Comparison of ENCODE assay signal across 16 mouse cellular contexts in genomic region chr12:86776341-86776860, GRCm38 (mm10). TPM values are rescaled to one million over a fixed set of nuclear protein-coding genes. Genes with fewer than 3 reads are reported as not detected.
DNase-seq lines count a peak whose midpoint lies in the region; ATAC-seq lines count a peak whose summit lies in the region.
"Had no signal": no experiment of that assay in that cellular context is flagged by ENCODE, and none has a peak within 500 bp of the region (broad histone marks: within the 10 kb centered on the region; RNA-seq: fewer than 3 reads in every experiment).

No protein-coding gene starts in this region.

- H3K4me3 ChIP-seq in heart, embryonic 13.5 days = no peak overlapping the region
- no peak overlapping the region for H3K4me3 ChIP-seq in limb, embryonic 13.5 days
- H3K4me3 ChIP-seq in limb, embryonic 10.5 days = no peak overlapping the region
- no peak overlapping the region for H3K4me3 ChIP-seq in embryonic facial prominence, embryonic 13.5 days
- H3K4me3 ChIP-seq in stomach, embryonic 14.5 days (ENCODE audit: low read depth, low read length) = no peak overlapping the region
- H3K4me3 ChIP-seq: lung, embryonic 15.5 days had no signal

- H3K27ac ChIP-seq in heart, embryonic 13.5 days (replicated peaks) = peak overlapping the region; percentile 60
- H3K27ac ChIP-seq in limb, embryonic 13.5 days = peak overlapping the region; percentile 64; the same call in 1 of the 2 replicates
- no peak overlapping the region for H3K27ac ChIP-seq in limb, embryonic 10.5 days
- peak overlapping the region; percentile 80; the same call in 1 of the 2 replicates for H3K27ac ChIP-seq in embryonic facial prominence, embryonic 13.5 days
- peak overlapping the region; percentile 1; the same call in 1 of the 2 replicates for H3K27ac ChIP-seq in stomach, embryonic 14.5 days (ENCODE audit: low read length)

- no peaks in the 10 kb centered on the region for H3K27me3 ChIP-seq in heart, embryonic 13.5 days (replicated peaks)
- H3K27me3 ChIP-seq in limb, embryonic 13.5 days = no peaks in the 10 kb centered on the region
- H3K27me3 ChIP-seq in limb, embryonic 10.5 days (ENCODE audit: low read depth, poor library complexity, severe bottlenecking) = no peaks in the 10 kb centered on the region
- H3K27me3 ChIP-seq in embryonic facial prominence, embryonic 13.5 days = no peaks in the 10 kb centered on the region
- no peaks in the 10 kb centered on the region for H3K27me3 ChIP-seq in stomach, embryonic 14.5 days (ENCODE audit: control insufficient read depth, insufficient read depth, low read length)
- H3K27me3 ChIP-seq: lung, embryonic 15.5 days had no signal

- no peak for ATAC-seq in heart, embryonic 13.5 days (ENCODE audit: extremely low read depth, insufficient number of reproducible peaks, low FRiP score, low TSS enrichment)
- no peak for ATAC-seq in limb, embryonic 13.5 days (ENCODE audit: low FRiP score, low read depth)
- ATAC-seq in embryonic facial prominence, embryonic 13.5 days (ENCODE audit: insufficient number of reproducible peaks, insufficient read depth, low FRiP score, low TSS enrichment, low read depth) = no peak
- ATAC-seq in stomach, embryonic 14.5 days (ENCODE audit: insufficient number of reproducible peaks, insufficient read depth, low FRiP score, low read depth) = no peak
- ATAC-seq: hindbrain, embryonic 16.5 days had no signal

- H3K36me3 ChIP-seq in heart, embryonic 13.5 days = no peaks in the 10 kb centered on the region
- no peaks in the 10 kb centered on the region for H3K36me3 ChIP-seq in limb, embryonic 13.5 days
- H3K36me3 ChIP-seq in limb, embryonic 10.5 days = no peaks in the 10 kb centered on the region
- no peaks in the 10 kb centered on the region for H3K36me3 ChIP-seq in embryonic facial prominence, embryonic 13.5 days
- H3K36me3 ChIP-seq in stomach, embryonic 14.5 days (ENCODE audit: control insufficient read depth, insufficient read depth, low read length) = no peaks in the 10 kb centered on the region
- H3K36me3 ChIP-seq: lung, embryonic 15.5 days had no signal

- no peak overlapping the region for H3K4me2 ChIP-seq in heart, embryonic 13.5 days
- H3K4me2 ChIP-seq in limb, embryonic 13.5 days (replicated peaks) = no peak overlapping the region
- no peak overlapping the region for H3K4me2 ChIP-seq in embryonic facial prominence, embryonic 13.5 days
- H3K4me2 ChIP-seq in stomach, embryonic 14.5 days (replicated peaks; ENCODE audit: low read depth, low read length) = no peak overlapping the region
- H3K4me2 ChIP-seq: lung, embryonic 15.5 days had no signal

- peak overlapping the region; percentile 55 for H3K9ac ChIP-seq in heart, embryonic 13.5 days
- H3K9ac ChIP-seq in limb, embryonic 13.5 days = no peak overlapping the region
- no peak overlapping the region for H3K9ac ChIP-seq in embryonic facial prominence, embryonic 13.5 days
- H3K9ac ChIP-seq in stomach, embryonic 14.5 days (replicated peaks; ENCODE audit: low read depth, low read length) = no peak overlapping the region
- H3K9ac ChIP-seq: lung, embryonic 15.5 days had no signal

- 72% methylated on average over 7 of the region's 7 CpGs for WGBS in heart, embryonic 13.5 days
- WGBS in limb, embryonic 13.5 days = 78% methylated on average over 7 of the region's 7 CpGs
- 88% methylated on average over 7 of the region's 7 CpGs for WGBS in limb, embryonic 10.5 days
- 82% methylated on average over 7 of the region's 7 CpGs for WGBS in embryonic facial prominence, embryonic 13.5 days
- WGBS in stomach, embryonic 14.5 days = 83% methylated on average over 7 of the region's 7 CpGs

- peaks cover 21% of the 10 kb centered on the region for H3K4me1 ChIP-seq in heart, embryonic 13.5 days
- H3K4me1 ChIP-seq in limb, embryonic 13.5 days = peaks cover 15% of the 10 kb centered on the region
- H3K4me1 ChIP-seq in limb, embryonic 10.5 days = peaks cover 17% of the 10 kb centered on the region
- H3K4me1 ChIP-seq in embryonic facial prominence, embryonic 13.5 days = peaks cover 22% of the 10 kb centered on the region
- no peaks in the 10 kb centered on the region for H3K4me1 ChIP-seq in stomach, embryonic 14.5 days (ENCODE audit: control insufficient read depth, insufficient read depth, low read length)

- no peak for DNase-seq in heart, postnatal 25 days (ENCODE audit: low spot score)
- no peak for DNase-seq in limb, embryonic 10.5 days (ENCODE audit: low spot score)
- no peak for DNase-seq in natural killer cell, adult 2 months (ENCODE audit: low spot score in 2 of 2)
- DNase-seq in thymus, postnatal 10 days (ENCODE audit: low spot score in 2 of 2) = no peak
- DNase-seq: cerebellum, adult 9-11 months; layer of hippocampus, postnatal 36 days; liver; right cerebral cortex, postnatal 4 days; thymus, postnatal 36 days had no signal

- intact Hi-C loops in heart, postnatal 25 days (cut with DNase I) = no loop called here

- H3K9me3 ChIP-seq in heart, embryonic 13.5 days = no peaks in the 10 kb centered on the region
- peaks cover 3% of the 10 kb centered on the region for H3K9me3 ChIP-seq in limb, embryonic 13.5 days
- no peaks in the 10 kb centered on the region for H3K9me3 ChIP-seq in limb, embryonic 10.5 days (replicated peaks)
- no peaks in the 10 kb centered on the region for H3K9me3 ChIP-seq in embryonic facial prominence, embryonic 13.5 days
- no peaks in the 10 kb centered on the region for H3K9me3 ChIP-seq in stomach, embryonic 14.5 days (ENCODE audit: control insufficient read depth, low read depth, low read length)
- H3K9me3 ChIP-seq: lung, embryonic 15.5 days had no signal

RNA-seq across cellular contexts. Expression of gene Lrrc74a, which starts 42.2 kb away (rescaled TPM):
- not detected in 2 replicates for polyA plus RNA-seq in heart, embryonic 13.5 days (2015; fragmentation: Nextera tagmentation; extraction: Ambion mirVana)
- total RNA-seq in heart, postnatal 25 days (2021) = not detected
- not detected in 2 replicates for polyA plus RNA-seq in limb, embryonic 13.5 days (2015; fragmentation: Nextera tagmentation; extraction: Ambion mirVana)
- not detected in 2 replicates for polyA plus RNA-seq in limb, embryonic 10.5 days (2016; fragmentation: Nextera tagmentation; extraction: Ambion mirVana)
- polyA plus RNA-seq in embryonic facial prominence, embryonic 13.5 days (2015; fragmentation: Nextera tagmentation; extraction: Ambion mirVana) = not detected in 2 replicates
- not detected in 2 replicates for polyA plus RNA-seq in stomach, embryonic 14.5 days (2014; fragmentation: Nextera tagmentation; extraction: Ambion mirVana)
- total RNA-seq: gastrocnemius, postnatal 36 days; layer of hippocampus, postnatal 36 days had no signal
- polyA plus RNA-seq: hindbrain, embryonic 16.5 days; lung, embryonic 15.5 days had no signal

RNA-seq across cellular contexts. Expression of gene Angel1, which starts 50.1 kb away (rescaled TPM):
- polyA plus RNA-seq in heart, embryonic 13.5 days (2015; fragmentation: Nextera tagmentation; extraction: Ambion mirVana) = 9.6 TPM in 2 replicates
- total RNA-seq in heart, postnatal 25 days (2021) = 1 to 10 TPM; 3.4 to 3.5 TPM
- 10.6 and 11.0 TPM in 2 replicates for polyA plus RNA-seq in limb, embryonic 13.5 days (2015; fragmentation: Nextera tagmentation; extraction: Ambion mirVana)
- 11.0 and 11.9 TPM in 2 replicates for polyA plus RNA-seq in limb, embryonic 10.5 days (2016; fragmentation: Nextera tagmentation; extraction: Ambion mirVana)
- 9.8 and 10.9 TPM in 2 replicates for polyA plus RNA-seq in embryonic facial prominence, embryonic 13.5 days (2015; fragmentation: Nextera tagmentation; extraction: Ambion mirVana)
- 8.7 and 10.2 TPM in 2 replicates for polyA plus RNA-seq in stomach, embryonic 14.5 days (2014; fragmentation: Nextera tagmentation; extraction: Ambion mirVana)
